18 mouse cellular contexts compared by ENCODE assay signal in the genomic region with DNA sequence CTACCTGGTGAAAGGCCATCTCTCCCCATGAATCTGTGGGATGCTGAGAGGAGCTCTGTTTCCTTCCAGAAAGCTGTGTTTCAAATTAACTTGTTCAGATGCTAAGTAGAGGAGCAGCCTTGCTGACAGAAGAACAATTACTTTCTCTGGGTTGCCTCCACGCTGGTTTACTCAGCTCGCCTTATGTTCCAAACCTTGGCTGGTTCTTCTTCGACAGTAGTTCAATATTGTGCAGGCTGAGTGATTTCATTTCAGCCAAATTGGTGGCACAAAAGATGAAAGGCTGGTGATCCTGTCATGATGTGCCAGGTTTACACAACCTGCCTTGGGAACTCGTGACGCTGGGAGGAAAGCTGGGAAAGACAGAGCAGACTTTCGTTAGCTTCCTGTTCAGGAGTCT.
A peak's percentile ranks its signal among the peaks of the same experiment; 100 is the strongest.
DNase-seq lines count a peak whose midpoint lies in the region; ATAC-seq and TF ChIP-seq lines count a peak whose summit lies in the region.
"Had no signal": no experiment of that assay in that cellular context is flagged by ENCODE, and none has a peak within 500 bp of the region (broad histone marks: within the 10 kb centered on the region; RNA-seq: fewer than 3 reads in every experiment).

No protein-coding gene starts in this region.

- TF ChIP-seq CTCF in forebrain, postnatal 0 days (IDR thresholded peaks at IDR 0.05; ENCODE audit: low read depth): no peak

- no peak overlapping the region for H3K4me2 ChIP-seq in forebrain, embryonic 15.5 days (replicated peaks)
- no peak overlapping the region for H3K4me2 ChIP-seq in forebrain, embryonic 12.5 days
- no peak overlapping the region for H3K4me2 ChIP-seq in midbrain, embryonic 13.5 days (replicated peaks)
- no peak overlapping the region for H3K4me2 ChIP-seq in forebrain, postnatal 0 days (ENCODE audit: low read depth)
- H3K4me2 ChIP-seq: hindbrain, embryonic 15.5 days; midbrain, embryonic 12.5 days; stomach, embryonic 15.5 days had no signal

- peaks cover 5% of the 10 kb centered on the region; the same call in 1 of the 2 replicates for H3K9me3 ChIP-seq in forebrain, embryonic 15.5 days
- peaks cover 6% of the 10 kb centered on the region for H3K9me3 ChIP-seq in forebrain, embryonic 12.5 days
- H3K9me3 ChIP-seq in midbrain, embryonic 13.5 days: peaks cover 4% of the 10 kb centered on the region; the same call in 1 of the 2 replicates
- H3K9me3 ChIP-seq in midbrain, embryonic 10.5 days (replicated peaks): peaks cover 16% of the 10 kb centered on the region
- H3K9me3 ChIP-seq in forebrain, postnatal 0 days (ENCODE audit: low read length): peaks cover 4% of the 10 kb centered on the region; the same call in 1 of the 2 replicates
- H3K9me3 ChIP-seq: hindbrain, embryonic 15.5 days; stomach, embryonic 15.5 days had no signal

- no peak for DNase-seq in midbrain, embryonic 10.5 days (ENCODE audit: low spot score)
- DNase-seq in forebrain, postnatal 0 days: peak; percentile 67
- DNase-seq in yolk sac, embryonic 10.5 days (ENCODE audit: low spot score): no peak
- no peak for DNase-seq in left cerebral cortex, adult 18-20 months (ENCODE audit: low spot score in 2 of 2)
- DNase-seq: cerebellum, adult 18-20 months; gastrocnemius, postnatal 25 days; kidney, adult 11 months; liver, postnatal 0 days; lung, postnatal 36 days; spleen, adult 18-20 months; thymus, adult 2 months had no signal

- H3K4me3 ChIP-seq in forebrain, embryonic 15.5 days: no peak overlapping the region
- H3K4me3 ChIP-seq in forebrain, embryonic 12.5 days (replicated peaks): no peak overlapping the region
- H3K4me3 ChIP-seq in midbrain, embryonic 13.5 days (replicated peaks): no peak overlapping the region
- no peak overlapping the region for H3K4me3 ChIP-seq in midbrain, embryonic 10.5 days
- H3K4me3 ChIP-seq in forebrain, postnatal 0 days (ENCODE audit: low read depth, low read length): no peak overlapping the region
- H3K4me3 ChIP-seq: hindbrain, embryonic 15.5 days; midbrain, embryonic 12.5 days; stomach, embryonic 15.5 days had no signal

- WGBS in forebrain, embryonic 15.5 days: 23% methylated on average over 6 of the region's 6 CpGs
- WGBS in forebrain, embryonic 12.5 days: 50% methylated on average over 6 of the region's 6 CpGs
- WGBS in midbrain, embryonic 13.5 days: 34% methylated on average over 6 of the region's 6 CpGs
- 51% methylated on average over 6 of the region's 6 CpGs for WGBS in midbrain, embryonic 10.5 days
- WGBS in forebrain, postnatal 0 days: 24% methylated on average over 6 of the region's 6 CpGs

- H3K27me3 ChIP-seq in forebrain, embryonic 15.5 days: no peaks in the 10 kb centered on the region
- no peaks in the 10 kb centered on the region for H3K27me3 ChIP-seq in forebrain, embryonic 12.5 days
- no peaks in the 10 kb centered on the region for H3K27me3 ChIP-seq in midbrain, embryonic 13.5 days
- H3K27me3 ChIP-seq in midbrain, embryonic 10.5 days (ENCODE audit: low read depth, poor library complexity, severe bottlenecking): peaks cover 4% of the 10 kb centered on the region; the same call in 1 of the 2 replicates
- H3K27me3 ChIP-seq in forebrain, postnatal 0 days (ENCODE audit: insufficient read depth, low read length): no peaks in the 10 kb centered on the region
- H3K27me3 ChIP-seq: hindbrain, embryonic 15.5 days; midbrain, embryonic 12.5 days; stomach, embryonic 15.5 days had no signal

- peaks cover 16% of the 10 kb centered on the region for H3K4me1 ChIP-seq in forebrain, embryonic 15.5 days
- peaks cover 11% of the 10 kb centered on the region; the same call in 1 of the 2 replicates for H3K4me1 ChIP-seq in forebrain, embryonic 12.5 days
- peaks cover 12% of the 10 kb centered on the region for H3K4me1 ChIP-seq in midbrain, embryonic 13.5 days (replicated peaks)
- H3K4me1 ChIP-seq in midbrain, embryonic 10.5 days: peaks cover 13% of the 10 kb centered on the region
- no peaks in the 10 kb centered on the region; the same call in 1 of the 2 replicates for H3K4me1 ChIP-seq in forebrain, postnatal 0 days (ENCODE audit: insufficient read depth)
- H3K4me1 ChIP-seq: hindbrain, embryonic 15.5 days; stomach, embryonic 15.5 days had no signal

- peak; percentile 55; the same call in 1 of the 2 replicates for ATAC-seq in forebrain, embryonic 15.5 days (replicated peaks)
- no peak for ATAC-seq in forebrain, embryonic 12.5 days (ENCODE audit: low FRiP score)
- 0 out of 2 replicates have a peak, but pooled peaks have one; percentile 40 for ATAC-seq in midbrain, embryonic 13.5 days
- peak; percentile 92 for ATAC-seq in forebrain, postnatal 0 days
- ATAC-seq: liver, postnatal 0 days had no signal

- peak overlapping the region; percentile 43 for H3K27ac ChIP-seq in forebrain, embryonic 15.5 days (replicated peaks)
- no peak overlapping the region for H3K27ac ChIP-seq in forebrain, embryonic 12.5 days
- H3K27ac ChIP-seq in midbrain, embryonic 13.5 days: no peak overlapping the region
- no peak overlapping the region; the same call in 1 of the 2 replicates for H3K27ac ChIP-seq in midbrain, embryonic 10.5 days (replicated peaks)
- H3K27ac ChIP-seq in forebrain, postnatal 0 days (ENCODE audit: low read depth, low read length): no peak overlapping the region
- H3K27ac ChIP-seq: hindbrain, embryonic 15.5 days; kidney, postnatal 0 days; midbrain, embryonic 12.5 days; stomach, embryonic 15.5 days had no signal

- H3K36me3 ChIP-seq in forebrain, embryonic 15.5 days: no peaks in the 10 kb centered on the region
- no peaks in the 10 kb centered on the region for H3K36me3 ChIP-seq in forebrain, embryonic 12.5 days (replicated peaks)
- no peaks in the 10 kb centered on the region for H3K36me3 ChIP-seq in midbrain, embryonic 13.5 days
- no peaks in the 10 kb centered on the region for H3K36me3 ChIP-seq in midbrain, embryonic 10.5 days
- H3K36me3 ChIP-seq in forebrain, postnatal 0 days (ENCODE audit: insufficient read depth): no peaks in the 10 kb centered on the region
- H3K36me3 ChIP-seq: hindbrain, embryonic 15.5 days; midbrain, embryonic 12.5 days; stomach, embryonic 15.5 days had no signal

- no peak overlapping the region for H3K9ac ChIP-seq in forebrain, embryonic 15.5 days (replicated peaks)
- H3K9ac ChIP-seq in forebrain, embryonic 12.5 days: no peak overlapping the region
- H3K9ac ChIP-seq in midbrain, embryonic 13.5 days (replicated peaks): no peak overlapping the region
- H3K9ac ChIP-seq in forebrain, postnatal 0 days: no peak overlapping the region
- H3K9ac ChIP-seq: hindbrain, embryonic 15.5 days; liver, postnatal 0 days; midbrain, embryonic 12.5 days; stomach, embryonic 15.5 days had no signal
